Mouse (Mus musculus): Measurements from ENCODE around the gene Gprin2.

DNA sequence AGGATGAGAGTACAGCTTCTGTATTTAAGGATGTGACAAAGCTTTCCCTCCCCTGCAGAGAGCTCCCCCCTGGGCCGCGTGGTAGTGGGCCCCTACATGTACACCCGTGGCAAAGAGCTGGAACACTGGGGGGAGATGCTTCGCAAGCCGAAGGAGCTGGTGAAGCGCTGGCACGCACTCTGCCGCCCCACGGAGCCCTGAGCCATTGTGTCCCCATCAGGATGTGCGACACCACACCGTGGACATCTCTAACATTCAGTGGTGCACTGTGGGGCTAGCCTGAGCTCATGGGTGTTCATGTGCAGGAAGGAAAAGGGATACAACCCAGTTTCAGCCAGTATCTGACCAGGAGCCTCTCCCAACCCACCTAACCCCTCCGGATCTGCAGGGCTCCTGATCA, 26.5 kb upstream of the Gprin2 start:
- TF ChIP-seq CTCF (IDR thresholded peaks at IDR 0.05; ENCODE audit: low read depth) = no peak
- no peak for TF ChIP-seq EP300 (IDR thresholded peaks at IDR 0.05; ENCODE audit: low read depth)

All from liver, postnatal 0 days (tissue).